Mouse (Mus musculus): Measurements from ENCODE around the gene Lck. TPM values are rescaled to one million over a fixed set of nuclear protein-coding genes. Genes with fewer than 3 reads are reported as not detected.
A peak's percentile ranks its signal among the peaks of the same experiment; 100 is the strongest.

Lck gene
- total RNA-seq, 2 experiments from 2014 or later = 1.8 to 2.3 TPM

DNA sequence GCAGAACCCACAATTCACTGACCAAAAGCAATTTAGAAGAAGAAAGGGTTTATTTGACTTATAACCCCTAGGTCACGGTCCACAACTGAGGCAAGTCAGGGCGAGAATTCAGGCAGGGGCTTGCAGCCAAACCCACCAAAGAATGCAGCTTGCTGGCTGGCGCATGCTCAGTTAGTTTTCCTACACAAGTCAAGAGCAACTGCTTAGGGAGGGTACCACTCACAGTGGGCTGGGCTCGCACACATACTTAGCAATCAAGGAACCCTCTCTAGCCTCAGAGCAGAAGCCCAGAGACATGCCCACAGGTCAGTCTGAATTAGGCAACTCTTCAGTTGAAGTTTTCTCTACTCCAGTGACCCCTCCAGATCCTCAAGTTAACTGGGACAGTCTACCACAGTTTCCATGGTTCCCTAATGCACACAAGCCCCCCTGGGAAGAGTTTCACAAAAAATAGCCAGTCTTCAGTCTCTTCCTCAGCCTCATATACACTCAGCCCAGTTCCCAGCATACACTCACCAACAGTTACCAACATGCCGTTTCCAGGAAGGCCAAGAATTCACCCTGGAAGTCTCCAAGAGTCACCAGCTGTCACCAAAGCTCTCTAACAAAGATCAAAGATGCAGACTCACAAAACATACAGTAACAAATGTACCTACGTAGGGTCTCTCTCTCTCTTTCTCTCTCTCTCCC lies 62.6 kb downstream of the Lck start:
- DNase-seq (ENCODE audit: low spot score in 2 of 2) = no peak

DNA sequence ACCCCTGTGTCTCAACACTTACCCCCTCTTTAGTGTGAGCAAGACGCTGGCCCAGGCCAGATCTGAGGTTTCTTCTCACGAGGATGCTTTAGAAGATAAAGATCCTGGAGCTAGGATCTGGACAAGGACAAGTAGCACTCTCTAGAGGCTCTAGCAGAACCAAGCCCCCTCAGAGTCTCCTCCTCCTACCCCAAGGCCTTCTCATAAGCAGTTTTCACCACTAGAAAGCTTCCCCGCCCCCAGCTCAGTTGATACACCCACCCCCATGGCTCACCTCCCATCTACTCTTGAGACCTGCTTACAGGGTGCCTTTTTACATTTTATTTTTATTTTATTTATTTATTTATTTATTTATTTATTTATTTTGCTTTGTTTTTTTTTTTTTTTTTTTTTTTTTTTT lies 63.8 kb downstream of the Lck start:
- no peak for DNase-seq (ENCODE audit: low spot score in 2 of 2)

- DNase-seq (ENCODE audit: low spot score in 2 of 2) = no peak
Measured at GRCm38 (mm10) chr4:129508834-129509600, 64.4 kb downstream of the Lck start.

DNA sequence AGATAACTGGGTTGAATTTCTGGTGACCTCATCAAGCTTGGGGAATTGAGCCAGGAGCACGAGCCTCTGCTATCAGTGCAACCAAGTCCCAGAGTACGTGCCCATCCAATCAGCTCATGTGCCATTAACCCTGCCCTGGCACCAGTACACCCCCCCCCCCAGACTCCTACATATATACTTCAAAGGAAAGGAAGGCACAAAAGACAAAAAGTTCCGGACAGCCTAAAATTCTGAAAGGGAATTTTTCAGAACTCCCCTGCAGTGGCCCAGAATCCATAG lies 65.3 kb downstream of the Lck start:
- no peak for DNase-seq (ENCODE audit: low spot score in 2 of 2)

DNA sequence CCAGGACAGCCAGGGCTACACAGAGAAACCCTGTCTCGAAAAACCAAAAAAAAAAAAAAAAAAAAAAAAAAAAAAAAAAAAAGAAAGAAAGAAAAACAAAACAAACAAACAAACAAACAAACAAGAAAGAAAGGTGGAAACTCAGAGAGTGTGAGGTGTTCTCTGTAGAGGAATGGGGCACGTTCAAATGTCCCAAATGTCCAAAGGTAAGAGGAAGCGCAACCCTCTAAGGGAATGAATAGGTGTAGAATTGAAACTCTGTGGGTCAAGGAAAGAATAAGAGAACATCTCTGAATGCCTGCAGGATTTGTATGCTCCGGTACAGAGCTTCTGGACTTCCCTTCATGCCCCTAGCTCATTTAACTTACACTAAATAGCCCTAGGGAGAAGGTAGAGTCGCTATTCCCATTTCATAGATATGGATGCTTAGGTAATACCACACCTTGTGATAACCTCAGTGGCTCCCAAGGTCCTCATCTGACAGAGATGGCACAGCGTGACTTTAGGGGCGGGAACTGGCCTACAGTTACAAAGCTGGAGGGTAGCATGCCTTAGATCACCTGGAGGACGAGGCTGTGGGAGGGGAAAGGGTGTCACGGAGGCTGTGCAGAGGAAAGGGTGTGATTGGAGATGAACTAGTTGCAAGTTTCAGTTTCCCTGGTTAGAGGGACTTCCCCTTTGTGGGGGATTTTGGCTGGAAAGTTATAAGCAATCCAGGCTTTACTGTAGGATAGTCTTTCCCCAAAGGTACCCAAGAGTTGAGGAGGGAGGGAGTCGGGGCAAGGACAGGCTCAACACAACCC lies 65.8 kb downstream of the Lck start:
- no peak for DNase-seq (ENCODE audit: low spot score in 2 of 2)

DNA sequence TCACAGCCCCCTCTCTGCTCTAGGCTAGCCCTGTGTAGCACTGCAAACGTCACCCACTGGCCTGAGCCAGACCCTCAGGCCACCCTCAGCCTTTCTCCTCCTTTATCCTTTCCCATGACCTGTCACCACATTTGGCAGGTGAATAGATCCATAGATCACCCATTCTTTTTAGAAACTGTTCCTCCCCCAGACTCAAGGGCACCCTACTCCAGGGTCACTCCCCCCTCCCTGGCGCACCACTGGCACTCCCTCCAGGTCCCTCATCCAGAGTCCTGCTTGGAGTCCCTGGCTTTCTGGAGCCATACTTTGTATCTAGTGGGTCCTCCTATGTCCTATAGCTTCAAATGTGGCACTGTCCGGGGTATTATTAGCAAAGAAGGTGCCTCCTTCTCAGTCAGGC lies 67.9 kb downstream of the Lck start:
- no peak for DNase-seq (ENCODE audit: low spot score in 2 of 2)

DNA sequence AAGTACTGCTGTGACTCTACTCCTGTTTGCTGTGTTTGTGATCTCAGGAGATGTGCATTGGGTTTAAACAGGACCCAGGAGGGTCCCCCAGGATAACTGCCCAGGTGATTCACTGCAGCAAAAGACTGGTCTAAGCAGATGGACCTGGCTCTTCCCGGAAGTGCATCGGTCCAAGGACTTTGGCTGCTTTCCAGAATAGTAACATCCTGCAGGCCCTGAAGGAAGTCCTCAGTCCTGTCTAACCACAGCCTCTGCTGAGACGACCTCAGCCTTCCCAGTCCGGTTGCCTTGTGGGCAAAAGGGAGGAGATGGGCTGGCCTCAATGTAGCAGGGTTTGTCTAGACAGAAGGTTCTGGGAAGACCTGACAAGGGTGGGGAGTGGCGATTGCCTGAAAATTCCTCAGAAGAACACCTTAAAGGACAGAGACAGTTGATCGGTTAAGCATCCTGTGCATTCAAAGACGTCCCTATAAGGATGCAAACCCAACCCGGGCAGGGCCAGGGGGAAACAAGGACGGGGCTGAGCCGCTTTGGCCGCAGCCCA lies 70.5 kb downstream of the Lck start:
- DNase-seq (ENCODE audit: low spot score in 2 of 2) = no peak

DNA sequence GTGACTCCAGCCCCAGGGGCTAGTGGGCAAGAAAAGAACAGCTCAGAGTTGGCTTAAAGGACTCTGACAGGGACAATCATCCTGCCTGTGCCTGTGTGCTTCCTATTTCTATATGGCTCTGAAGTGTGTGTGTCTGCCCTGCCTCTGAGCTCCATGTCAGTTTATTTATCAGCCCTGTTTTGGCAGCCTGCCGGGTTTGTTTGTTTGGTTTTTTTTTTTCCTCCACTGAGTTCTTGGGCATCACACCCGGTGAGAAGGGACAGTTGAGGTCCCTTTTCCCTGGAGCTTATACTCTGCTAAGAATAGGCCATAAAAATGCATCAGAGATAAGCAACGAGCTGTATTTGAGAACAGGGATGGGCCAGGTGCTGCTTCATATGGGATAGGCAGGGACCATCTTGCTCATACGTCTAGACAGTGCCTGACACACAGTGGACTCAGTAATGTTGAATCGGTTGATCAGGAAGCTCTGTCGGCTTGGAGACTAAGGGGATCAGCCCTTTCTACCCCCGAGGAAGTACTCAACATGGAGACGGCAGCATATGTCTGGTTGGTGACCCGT lies 71.0 kb downstream of the Lck start:
- DNase-seq (ENCODE audit: low spot score in 2 of 2) = no peak

- peak; percentile 81 to 88 for DNase-seq (ENCODE audit: low spot score in 2 of 2)
Measured at GRCm38 (mm10) chr4:129500607-129501566, 72.6 kb downstream of the Lck start.

- no peak for DNase-seq (ENCODE audit: low spot score in 2 of 2)
Measured at GRCm38 (mm10) chr4:129500017-129500416, 73.4 kb downstream of the Lck start.

GRCm38 (mm10) chr4:129498941-129499340 lies 74.5 kb downstream of the Lck start:
- no peak for DNase-seq (ENCODE audit: low spot score in 2 of 2)

Small RNA genes within 50 kb of the gene (microRNA-seq; reads per million reads assigned to microRNA genes)
- gene Mir8119 (ENCODE audit: borderline number of aligned reads in 2 of 2) = 0 reads per million in 2 experiments

Other genes starting within 250 kb of the Lck start
- gene Rbbp4, start 238.3 kb downstream of the Lck start, total RNA-seq (2021) = 100 to 1,000 TPM; 128 to 132 TPM
- 10 to 100 TPM; 49.4 to 52.4 TPM for gene Zbtb8os, start 237.9 kb downstream of the Lck start, total RNA-seq (2021)
- 1 to 10 TPM; 2.7 to 3.7 TPM for gene Zbtb8a, start 195.5 kb downstream of the Lck start, total RNA-seq (2021)
- gene Zbtb8b, start 132.8 kb downstream of the Lck start, total RNA-seq (2021) = under 1 TPM; 0.13 to 0.45 TPM
- 10 to 100 TPM; 56.8 to 71.5 TPM for gene Bsdc1, start 112.1 kb downstream of the Lck start, total RNA-seq (2021)
- gene Tssk3, start 82.6 kb downstream of the Lck start, total RNA-seq (2021) = not detected
- not detected for gene Fam229a, start 82.5 kb downstream of the Lck start, total RNA-seq (2021)
- 10 to 100 TPM; 29.3 to 30.4 TPM for gene Marcksl1, start 60.1 kb downstream of the Lck start, total RNA-seq (2021)
- 10 to 100 TPM; 38.9 to 48.2 TPM for gene Hdac1, start 30.9 kb downstream of the Lck start, total RNA-seq (2021)
- 10 to 100 TPM; 28.2 to 31.4 TPM for gene Fam167b, start 4.9 kb upstream of the Lck start, total RNA-seq (2021)
- gene Eif3i, start 27.0 kb upstream of the Lck start, total RNA-seq (2021) = 100 to 1,000 TPM; 174 to 175 TPM
- 100 to 1,000 TPM in 1 of 2 experiments, 10 to 100 TPM in 1; 84.9 to 105 TPM for gene Tmem234, start 27.0 kb upstream of the Lck start, total RNA-seq (2021)
- gene Dcdc2b, start 40.6 kb upstream of the Lck start, total RNA-seq (2021) = 1 to 10 TPM; 1.5 to 1.7 TPM
- 10 to 100 TPM; 27.0 to 28.6 TPM for gene Iqcc, start 45.5 kb upstream of the Lck start, total RNA-seq (2021)
- gene Ccdc28b, start 50.3 kb upstream of the Lck start, total RNA-seq (2021) = 10 to 100 TPM; 29.6 to 35.8 TPM
- 10 to 100 TPM; 63.5 to 69.2 TPM for gene Txlna, start 67.4 kb upstream of the Lck start, total RNA-seq (2021)
- gene Kpna6, start 99.1 kb upstream of the Lck start, total RNA-seq (2021) = 10 to 100 TPM; 92.4 to 96.3 TPM
- gene Tmem39b, start 123.2 kb upstream of the Lck start, total RNA-seq (2021) = 10 to 100 TPM; 11.7 to 13.0 TPM
- 10 to 100 TPM; 53.5 to 72.4 TPM for gene Khdrbs1, start 168.7 kb upstream of the Lck start, total RNA-seq (2021)
- 100 to 1,000 TPM; 291 to 386 TPM for gene Ptp4a2, start 237.6 kb upstream of the Lck start, total RNA-seq (2021)